Mouse (Mus musculus) liver, embryonic 16.5 days (tissue): ENCODE measurements around the gene Acot11. TPM values are rescaled to one million over a fixed set of nuclear protein-coding genes. Genes with fewer than 3 reads are reported as not detected.
A peak's percentile ranks its signal among the peaks of the same experiment; 100 is the strongest.
"Not testable (repeated sequence)": the region's sequence is repeated elsewhere in the genome, so short reads cannot be mapped to it uniquely, and the experiment has no call there.

Experiments used
- ATAC-seq: fragments of 200-750 bp; cut with Nextera tagmentation; 2 replicates; pipeline ENCODE4 v1.8.0; 2017; ENCODE audit warnings: low read depth, mild to moderate bottlenecking, moderate number of reproducible peaks, moderate library complexity
- H3K27ac ChIP-seq: fragments of 300-500 bp; sonication (generic); 2 replicates; pipeline ENCODE4 v1.5.1; 2014; ENCODE audit warnings: mild to moderate bottlenecking, low read length
- H3K27me3 ChIP-seq: fragments of 300-500 bp; sonication (generic); 2 replicates; pipeline ENCODE4 v1.6.1; 2014; ENCODE audit warnings: low read depth, low read length, mixed read lengths; ENCODE audit not compliant: control insufficient read depth, insufficient read depth
- H3K36me3 ChIP-seq: fragments of 300-500 bp; sonication (generic); 2 replicates; pipeline ENCODE4 v1.6.1; 2014; ENCODE audit warnings: mild to moderate bottlenecking; ENCODE audit not compliant: control insufficient read depth, insufficient read depth
- H3K4me1 ChIP-seq: fragments of 300-500 bp; sonication (generic); 2 replicates; pipeline ENCODE4 v1.6.1; 2014; ENCODE audit warnings: low read depth, low read length, mixed read lengths; ENCODE audit not compliant: control insufficient read depth
- H3K4me2 ChIP-seq: fragments of 300-500 bp; sonication (generic); 2 replicates; pipeline ENCODE4 v1.6.1; 2014; ENCODE audit warnings: low read depth, low read length, mixed read lengths
- H3K4me3 ChIP-seq: fragments of 300-500 bp; sonication (generic); 2 replicates; pipeline ENCODE4 v1.5.1; 2014; ENCODE audit warnings: low read depth, mild to moderate bottlenecking, low read length
- H3K9ac ChIP-seq: fragments of 300-500 bp; sonication (generic); 2 replicates; pipeline ENCODE4 v1.6.1; 2014; ENCODE audit warnings: low read depth, low read length
- H3K9me3 ChIP-seq: fragments of 300-500 bp; sonication (generic); replicated peaks from 2 replicates; pipeline ENCODE4 v1.6.1; 2016; ENCODE audit warnings: low read length; ENCODE audit not compliant: control insufficient read depth
- WGBS: fragments of 180-500 bp; shearing (Covaris S2); extraction: QIAGEN DNeasy Blood & Tissue Kit; methylation state at CpG from one replicate; pipeline ENCODE4 v1.1.7; 2014; ENCODE audit not compliant: insufficient replicate concordance; 5-methylcytosine and 5-hydroxymethylcytosine counted together
- polyA plus RNA-seq: library from polyadenylated mRNA; unstranded; fragments of >200 nt; fragmentation: Nextera tagmentation; extraction: Ambion mirVana; gene quantifications from 2 replicates; pipeline ENCODE4 v1.2.1, GENCODE M21; 2015

Acot11 gene
- polyA plus RNA-seq, 1 experiment from 2014 or later: 6.1 TPM

DNA sequence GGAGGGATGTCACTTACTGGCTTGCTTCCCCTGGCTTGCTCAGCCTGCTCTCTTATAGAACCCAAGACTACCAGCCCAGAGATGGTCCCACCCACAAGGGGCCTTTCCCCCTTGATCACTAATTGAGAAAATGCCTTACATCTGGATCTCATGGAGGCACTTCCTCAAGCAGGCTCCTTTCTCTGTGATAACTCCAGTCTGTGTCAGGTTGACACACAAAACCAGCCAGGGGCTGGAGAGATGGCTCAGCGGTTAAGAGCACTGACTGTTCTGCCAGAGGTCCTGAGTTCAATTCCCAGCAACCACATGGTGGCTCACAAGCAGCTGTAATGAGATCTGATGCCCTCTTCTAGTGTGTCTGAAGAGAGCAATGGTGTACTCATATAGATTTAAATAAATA is 67.9 kb downstream of the Acot11 start:
- not testable (repeated sequence) for H3K27me3 ChIP-seq, H3K27ac ChIP-seq, H3K4me1 ChIP-seq, H3K36me3 ChIP-seq, ATAC-seq, H3K9me3 ChIP-seq, H3K4me2 ChIP-seq, H3K9ac ChIP-seq, H3K4me3 ChIP-seq
- WGBS: 81% methylated on average over 1 of the region's 1 CpGs

DNA sequence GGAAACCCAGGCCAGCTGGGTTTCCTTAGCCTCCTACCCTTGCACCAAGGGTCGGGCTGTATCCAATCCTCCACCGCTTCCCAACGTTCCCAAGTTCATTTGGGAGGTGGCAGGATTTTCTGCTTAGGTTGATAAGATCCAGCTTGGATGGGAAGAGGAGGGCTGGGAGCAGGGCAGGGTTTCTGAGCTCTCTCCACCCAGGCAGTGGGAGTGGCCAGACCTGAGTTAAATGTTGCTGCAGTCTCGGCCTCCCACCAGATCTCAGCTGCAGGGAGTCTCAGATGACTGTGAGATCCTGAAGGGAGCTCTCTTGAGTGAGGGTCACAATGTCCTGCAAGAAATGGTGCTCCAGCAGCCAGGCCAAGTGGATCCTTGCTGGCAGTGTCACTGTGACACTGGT is 71.2 kb downstream of the Acot11 start, which contains the start of gene Fam151a:
Gene Fam151a, plus strand, starts transcription at position 254 of the 400 bp plus-strand sequence.
- no peaks in the 10 kb centered on the region for H3K4me1 ChIP-seq
- WGBS: 65% methylated on average over 4 of the region's 4 CpGs
- no peaks in the 10 kb centered on the region for H3K27me3 ChIP-seq
- no peak within 1 kb of the TSS for H3K4me3 ChIP-seq
- ATAC-seq: no peak
- H3K4me2 ChIP-seq: no peak within 1 kb of the TSS
- H3K36me3 ChIP-seq: no peaks in the 10 kb centered on the region
- H3K9me3 ChIP-seq: no peaks in the 10 kb centered on the region
- H3K27ac ChIP-seq: no peak within 1 kb of the TSS
- H3K9ac ChIP-seq: no peak within 1 kb of the TSS

DNA sequence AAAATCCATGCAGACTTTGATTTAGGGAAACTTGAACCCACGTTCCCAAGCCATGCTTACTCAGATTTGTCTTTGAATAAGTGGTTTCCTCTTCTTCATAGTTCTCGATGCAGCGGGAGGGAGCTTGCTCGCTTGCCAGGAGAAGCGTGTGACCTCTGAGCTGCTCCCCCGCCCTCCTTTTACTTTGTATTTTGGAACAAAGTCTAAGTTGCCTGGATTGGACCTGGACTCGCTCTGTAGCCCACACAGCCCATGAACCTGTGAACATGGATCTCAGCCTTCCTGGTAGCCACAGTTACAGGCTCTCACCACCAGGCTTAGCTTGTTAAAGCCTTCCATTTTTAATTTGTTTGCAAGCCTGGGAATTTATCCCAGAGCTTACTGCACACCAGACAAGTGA is 74.0 kb downstream of the Acot11 start, which contains the start of gene Mroh7:
Gene Mroh7, minus strand, starts transcription at position 112 of the 400 bp plus-strand sequence.
- Histone ChIP-seq H3K27me3 (no peaks in the 10 kb centered on the region), H3K4me3 (no peak within 1 kb of the TSS), H3K27ac (no peak within 1 kb of the TSS), H3K4me2 (no peak within 1 kb of the TSS), H3K9me3 (no peaks in the 10 kb centered on the region), H3K9ac (no peak within 1 kb of the TSS), H3K36me3 (no peaks in the 10 kb centered on the region), H3K4me1 (no peaks in the 10 kb centered on the region)
- 52% methylated on average over 7 of the region's 7 CpGs for WGBS
- no peak for ATAC-seq

DNA sequence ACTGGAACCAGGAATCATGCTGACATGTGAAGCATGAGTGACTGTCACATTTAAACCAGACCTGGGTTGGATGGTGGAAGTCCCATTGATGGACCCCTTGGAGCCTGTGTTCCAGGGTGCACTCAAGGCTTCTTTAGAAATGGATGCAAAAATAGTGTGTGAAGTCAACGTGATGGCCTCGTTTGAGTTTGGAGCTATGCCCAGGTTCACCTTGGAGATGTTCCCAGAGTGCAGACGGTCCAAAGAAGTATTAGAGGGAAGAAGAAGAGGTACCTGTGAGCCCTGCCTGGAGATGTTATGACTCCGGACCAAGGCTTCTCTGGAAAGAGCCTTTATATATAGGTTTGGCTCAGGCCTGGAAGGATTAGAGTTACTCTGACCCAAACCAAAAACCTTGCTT is 84.2 kb downstream of the Acot11 start:
- Histone ChIP-seq H3K4me1 (no peaks in the 10 kb centered on the region), H3K4me2 (no peak overlapping the region), H3K36me3 (no peaks in the 10 kb centered on the region), H3K9me3 (no peaks in the 10 kb centered on the region), H3K4me3 (no peak overlapping the region), H3K27ac (no peak overlapping the region), H3K9ac (no peak overlapping the region), H3K27me3 (no peaks in the 10 kb centered on the region)
- no peak for ATAC-seq
- WGBS: 67% methylated on average over 4 of the region's 4 CpGs

DNA sequence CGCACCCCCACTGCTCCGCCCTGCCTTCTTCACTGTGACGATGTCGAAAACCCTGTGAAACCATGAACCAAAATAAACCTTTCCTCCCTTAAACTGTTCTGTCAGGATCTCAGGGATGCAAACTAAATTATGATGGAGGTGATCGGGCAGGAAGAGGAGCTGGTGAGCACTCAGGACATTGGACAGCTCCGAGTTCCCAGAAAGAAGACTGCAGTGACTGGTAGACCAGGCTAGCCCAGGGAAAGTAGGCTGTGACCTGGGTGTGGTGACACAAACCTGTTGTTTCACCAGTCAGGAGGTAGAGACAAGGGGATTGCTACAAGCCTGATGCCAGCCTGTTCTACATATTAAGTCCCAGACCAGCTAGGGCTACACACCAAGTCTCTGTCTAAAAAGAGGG is 91.2 kb downstream of the Acot11 start:
- H3K4me1 ChIP-seq: no peaks in the 10 kb centered on the region
- H3K4me3 ChIP-seq: no peak overlapping the region
- no peak for ATAC-seq
- no peaks in the 10 kb centered on the region for H3K9me3 ChIP-seq
- H3K27ac ChIP-seq: no peak overlapping the region
- H3K27me3 ChIP-seq: no peaks in the 10 kb centered on the region; the same call in 1 of the 2 replicates
- no peak overlapping the region for H3K9ac ChIP-seq
- 68% methylated on average over 6 of the region's 6 CpGs for WGBS
- H3K36me3 ChIP-seq: no peaks in the 10 kb centered on the region
- no peak overlapping the region for H3K4me2 ChIP-seq

DNA sequence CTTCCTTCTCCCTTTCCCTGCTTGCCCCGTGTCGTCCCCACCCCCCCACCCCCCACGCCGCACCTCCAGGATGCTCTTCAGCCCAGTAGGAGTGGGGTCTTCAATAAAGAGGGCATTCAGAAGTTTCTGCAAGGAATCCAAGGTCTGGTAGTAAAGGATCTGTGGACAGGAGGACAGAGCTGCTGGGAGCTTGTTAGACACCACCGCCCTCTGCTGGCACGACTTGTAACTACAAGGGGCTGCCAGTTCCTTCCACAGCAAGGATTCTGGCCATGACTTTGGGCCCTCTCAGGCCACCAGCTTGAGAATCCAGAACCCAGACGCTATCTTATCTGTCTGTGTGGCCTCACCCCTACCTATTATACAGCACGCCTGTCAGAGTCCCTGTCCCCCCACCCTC is 96.4 kb downstream of the Acot11 start:
- WGBS: 0% methylated on average over 8 of the region's 8 CpGs
- no peak overlapping the region for H3K4me3 ChIP-seq

DNA sequence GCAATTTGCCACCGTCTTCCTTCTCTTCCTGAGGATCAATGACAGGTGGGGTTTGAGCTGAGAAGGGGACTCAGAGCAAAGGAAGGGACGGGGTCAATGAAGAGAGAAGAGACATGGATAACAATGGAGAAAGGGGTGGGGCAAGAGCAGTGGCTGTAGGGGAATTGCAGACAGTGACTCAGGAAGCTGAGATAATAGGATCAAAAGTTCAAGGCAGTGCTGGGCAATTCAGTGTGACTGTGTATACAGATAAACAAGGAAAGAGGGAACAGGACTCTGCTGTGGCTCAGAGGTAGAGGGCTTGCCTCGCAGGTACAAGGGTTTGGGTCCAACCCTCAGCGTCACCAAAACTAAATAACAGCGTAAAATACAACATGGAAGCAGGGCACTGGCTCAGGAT is 96.8 kb downstream of the Acot11 start:
- H3K4me3 ChIP-seq: no peak overlapping the region
- H3K36me3 ChIP-seq: no peaks in the 10 kb centered on the region
- H3K27ac ChIP-seq: no peak overlapping the region
- H3K9me3 ChIP-seq: no peaks in the 10 kb centered on the region
- H3K27me3 ChIP-seq: no peaks in the 10 kb centered on the region; the same call in 1 of the 2 replicates
- H3K9ac ChIP-seq: no peak overlapping the region
- WGBS: 23% methylated on average over 5 of the region's 5 CpGs
- H3K4me2 ChIP-seq: 0 out of 2 replicates have a peak overlapping the region, but pooled peaks have one; percentile 5
- ATAC-seq: 0 out of 2 replicates have a peak, but pooled peaks have one; percentile 13
- no peaks in the 10 kb centered on the region for H3K4me1 ChIP-seq

More for the DNA sequence above, 96.4 kb downstream of the Acot11 start:
- H3K9me3 ChIP-seq: no peaks in the 10 kb centered on the region
- H3K27me3 ChIP-seq: no peaks in the 10 kb centered on the region; the same call in 1 of the 2 replicates
- H3K4me2 ChIP-seq: 0 out of 2 replicates have a peak overlapping the region, but pooled peaks have one; percentile 5
- no peaks in the 10 kb centered on the region for H3K4me1 ChIP-seq
- H3K27ac ChIP-seq: no peak overlapping the region
- H3K36me3 ChIP-seq: no peaks in the 10 kb centered on the region
- no peak overlapping the region for H3K9ac ChIP-seq
- ATAC-seq: no peak

DNA sequence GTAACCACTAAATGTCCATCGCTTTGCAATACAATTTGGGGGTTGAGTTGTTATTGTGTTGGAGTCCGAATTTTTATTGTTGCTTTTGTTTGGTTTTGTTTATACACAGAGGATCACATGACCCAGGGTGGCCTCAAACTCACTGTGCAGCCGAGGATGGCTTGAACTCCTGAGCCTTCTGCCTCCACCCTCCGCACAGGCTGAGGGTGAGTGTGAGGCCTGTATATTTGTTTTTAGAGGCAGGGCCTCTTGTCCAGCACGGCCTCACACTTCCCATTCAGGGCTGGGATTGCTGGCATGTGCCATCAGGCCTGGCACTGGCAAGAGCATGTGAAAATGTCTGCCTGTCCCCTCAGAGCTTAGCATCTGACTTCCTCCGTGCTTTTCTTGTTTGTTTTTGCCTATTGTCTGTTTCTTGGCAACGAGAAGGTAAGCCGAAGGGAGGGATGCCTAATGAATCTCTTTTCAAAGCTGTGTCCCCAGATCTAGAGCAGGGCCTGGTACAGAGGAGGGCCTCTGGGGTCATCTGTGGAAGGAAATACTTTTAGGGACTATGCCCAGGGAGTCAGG is 99.6 kb downstream of the Acot11 start:
- Histone ChIP-seq H3K27me3 (no peaks in the 10 kb centered on the region; the same call in 1 of the 2 replicates), H3K9ac (no peak overlapping the region), H3K9me3 (no peaks in the 10 kb centered on the region), H3K4me3 (no peak overlapping the region), H3K27ac (no peak overlapping the region), H3K36me3 (no peaks in the 10 kb centered on the region), H3K4me1 (no peaks in the 10 kb centered on the region), H3K4me2 (no peak overlapping the region)
- 42% methylated on average over 8 of the region's 8 CpGs for WGBS
- ATAC-seq: no peak

DNA sequence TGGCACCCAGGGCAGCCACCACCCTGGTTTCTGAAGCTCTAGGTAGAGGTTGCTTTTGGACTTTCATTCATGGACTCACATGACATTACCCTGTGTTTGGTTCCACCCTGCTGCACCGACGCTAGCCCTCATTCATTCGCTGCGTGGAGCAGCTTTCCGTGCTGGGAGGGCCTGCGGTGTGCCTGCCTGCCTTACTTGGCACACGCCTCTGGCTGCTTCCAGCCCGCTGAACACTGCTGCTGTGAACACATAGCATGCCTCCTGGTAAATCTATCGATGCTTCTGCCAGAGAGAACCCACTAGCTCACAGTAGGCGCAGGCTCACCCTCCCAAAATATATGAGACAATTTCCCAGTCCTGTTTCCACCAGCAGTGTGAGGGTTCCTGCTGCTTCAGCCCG is 100.4 kb downstream of the Acot11 start:
- Histone ChIP-seq H3K27me3 (no peaks in the 10 kb centered on the region), H3K4me3 (no peak overlapping the region), H3K4me1 (no peaks in the 10 kb centered on the region), H3K4me2 (no peak overlapping the region), H3K9me3 (no peaks in the 10 kb centered on the region), H3K9ac (no peak overlapping the region), H3K36me3 (no peaks in the 10 kb centered on the region), H3K27ac (no peak overlapping the region)
- 70% methylated on average over 11 of the region's 11 CpGs for WGBS
- no peak for ATAC-seq
